Mouse (Mus musculus) layer of hippocampus, postnatal 14 days (tissue): ENCODE results near the gene Tspan32. TPM values are rescaled to one million over a fixed set of nuclear protein-coding genes. Genes with fewer than 3 reads are reported as not detected.

ENCODE experiments used
- total RNA-seq, 2 experiments: library from RNA; stranded (reverse); gene quantifications; 2 replicates each; pipeline ENCODE4 v1.2.3; 2021

The Tspan32 gene
- total RNA-seq, 2 experiments from 2014 or later, result 0.19 TPM; not detected in 1

Other genes starting within 250 kb of the Tspan32 start
- gene Th, start 73.9 kb upstream of the Tspan32 start, total RNA-seq, result under 1 TPM; 0.33 to 0.65 TPM
- under 1 TPM in 1 of 2 experiments, not detected in 1; 0.21 TPM for gene Ascl2, start 35.8 kb upstream of the Tspan32 start, total RNA-seq
- gene Cd81, start 47.7 kb downstream of the Tspan32 start, total RNA-seq, result 100 to 1,000 TPM; 495 to 503 TPM
- gene Tssc4, start 64.2 kb downstream of the Tspan32 start, total RNA-seq, result 10 to 100 TPM; 51.8 to 56.9 TPM
- gene Trpm5, start 89.6 kb downstream of the Tspan32 start, total RNA-seq, result under 1 TPM; 0.24 to 0.44 TPM
- gene Kcnq1, start 101.3 kb downstream of the Tspan32 start, total RNA-seq, result 1 to 10 TPM; 1.0 to 1.6 TPM